19 mouse cellular contexts compared by ENCODE assay signal in the genomic region with DNA sequence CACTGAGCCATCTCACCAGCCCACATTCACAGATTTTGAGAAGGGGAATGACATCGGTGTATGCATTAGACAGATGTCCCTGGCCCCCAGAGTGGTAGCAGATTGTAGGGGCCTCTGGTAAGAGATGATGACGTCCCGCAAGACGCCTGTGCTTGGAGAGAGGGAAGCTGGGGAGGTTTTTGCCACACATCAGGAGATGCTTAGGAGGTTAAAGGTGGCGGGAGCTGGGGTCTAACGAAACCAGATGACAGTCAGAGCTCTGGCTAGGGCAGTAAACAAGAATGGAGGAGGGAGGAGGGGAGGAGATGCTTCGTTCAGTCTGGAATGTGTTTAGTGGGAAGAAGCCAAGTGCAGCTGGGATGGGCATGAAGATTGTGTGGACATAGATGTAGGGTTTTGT. TPM values are rescaled to one million over a fixed set of nuclear protein-coding genes. Genes with fewer than 3 reads are reported as not detected.
A peak's percentile ranks its signal among the peaks of the same experiment; 100 is the strongest.
DNase-seq lines count a peak whose midpoint lies in the region; ATAC-seq and TF ChIP-seq lines count a peak whose summit lies in the region.
"Had no signal": no experiment of that assay in that cellular context is flagged by ENCODE, and none has a peak within 500 bp of the region (broad histone marks: within the 10 kb centered on the region; RNA-seq: fewer than 3 reads in every experiment).

No protein-coding gene starts in this region.

- TF ChIP-seq EP300 in lung, postnatal 0 days (IDR thresholded peaks at IDR 0.05): no peak

- H3K27ac ChIP-seq in lung, postnatal 0 days (ENCODE audit: low read length): no peak overlapping the region
- no peak overlapping the region for H3K27ac ChIP-seq in embryonic facial prominence, embryonic 11.5 days (replicated peaks; ENCODE audit: low read depth, low read length)
- no peak overlapping the region for H3K27ac ChIP-seq in limb, embryonic 11.5 days (replicated peaks; ENCODE audit: low read depth, low read length)
- H3K27ac ChIP-seq: forebrain, embryonic 15.5 days; heart, adult 2 months; heart, embryonic 15.5 days; hindbrain, embryonic 13.5 days; intestine, embryonic 15.5 days had no signal

- 87% methylated on average over 7 of the region's 7 CpGs for WGBS in lung, postnatal 0 days
- 43% methylated on average over 7 of the region's 7 CpGs for WGBS in embryonic facial prominence, embryonic 11.5 days
- WGBS in limb, embryonic 11.5 days: 35% methylated on average over 7 of the region's 7 CpGs

- H3K4me1 ChIP-seq in lung, postnatal 0 days (ENCODE audit: insufficient read depth, low read depth, low read length): no peaks in the 10 kb centered on the region; the same call in 1 of the 2 replicates
- no peaks in the 10 kb centered on the region for H3K4me1 ChIP-seq in embryonic facial prominence, embryonic 11.5 days (ENCODE audit: control insufficient read depth, insufficient read depth, low read length)
- H3K4me1 ChIP-seq in limb, embryonic 11.5 days (ENCODE audit: control insufficient read depth, insufficient read depth, low read length): 0 out of 2 replicates have a peak, but pooled peaks cover 4% of the 10 kb centered on the region
- H3K4me1 ChIP-seq: forebrain, embryonic 15.5 days had no signal

- no peak overlapping the region for H3K4me3 ChIP-seq in lung, postnatal 0 days (ENCODE audit: low read depth, low read length)
- no peak overlapping the region for H3K4me3 ChIP-seq in embryonic facial prominence, embryonic 11.5 days (ENCODE audit: low read depth, low read length)
- H3K4me3 ChIP-seq in limb, embryonic 11.5 days (ENCODE audit: low read depth, low read length): no peak overlapping the region
- H3K4me3 ChIP-seq: forebrain, embryonic 15.5 days; heart, adult 2 months; heart, embryonic 15.5 days; hindbrain, embryonic 13.5 days; intestine, embryonic 15.5 days had no signal

- no peaks in the 10 kb centered on the region for H3K36me3 ChIP-seq in lung, postnatal 0 days (ENCODE audit: insufficient read depth, low read length)
- H3K36me3 ChIP-seq in embryonic facial prominence, embryonic 11.5 days (replicated peaks; ENCODE audit: control insufficient read depth, insufficient read depth, low read depth, low read length): no peaks in the 10 kb centered on the region
- no peaks in the 10 kb centered on the region for H3K36me3 ChIP-seq in limb, embryonic 11.5 days (ENCODE audit: control insufficient read depth, insufficient read depth, low read length)
- H3K36me3 ChIP-seq: forebrain, embryonic 15.5 days had no signal

- H3K4me2 ChIP-seq in lung, postnatal 0 days (replicated peaks; ENCODE audit: low read depth, low read length): no peak overlapping the region
- H3K4me2 ChIP-seq in embryonic facial prominence, embryonic 11.5 days (ENCODE audit: low read depth, low read length): no peak overlapping the region
- H3K4me2 ChIP-seq in limb, embryonic 11.5 days (ENCODE audit: low read depth, severe bottlenecking): no peak overlapping the region
- H3K4me2 ChIP-seq: forebrain, embryonic 15.5 days; heart, embryonic 11.5 days; heart, embryonic 15.5 days; hindbrain, embryonic 13.5 days; intestine, embryonic 15.5 days had no signal

- H3K27me3 ChIP-seq in lung, postnatal 0 days (replicated peaks; ENCODE audit: insufficient read depth, low read length): no peaks in the 10 kb centered on the region
- no peaks in the 10 kb centered on the region for H3K27me3 ChIP-seq in embryonic facial prominence, embryonic 11.5 days (ENCODE audit: control insufficient read depth, insufficient read depth, low read length)
- H3K27me3 ChIP-seq in limb, embryonic 11.5 days (ENCODE audit: control insufficient read depth, insufficient read depth, low read length): no peaks in the 10 kb centered on the region
- H3K27me3 ChIP-seq: forebrain, embryonic 15.5 days; heart, embryonic 15.5 days; hindbrain, embryonic 13.5 days; intestine, embryonic 15.5 days had no signal

- DNase-seq in lung, postnatal 0 days (ENCODE audit: low spot score): peak; percentile 20
- DNase-seq in lung, postnatal 4 days: no peak
- DNase-seq in embryonic facial prominence, embryonic 11.5 days (ENCODE audit: low spot score): peak; percentile 67
- peak; percentile 54 for DNase-seq in limb, embryonic 11.5 days (ENCODE audit: low spot score)
- no peak for DNase-seq in kidney, adult 11 months
- DNase-seq in layer of hippocampus, postnatal 25 days (ENCODE audit: extremely low spot score in 1 of 2, low spot score in 1 of 2): no peak
- DNase-seq: adrenal gland, adult 2 months; adrenal gland, postnatal 25 days; cerebellum, adult 18-20 months; cerebellum, adult 9-11 months; cerebellum, postnatal 36 days; gastrocnemius, postnatal 14 days; heart, adult 2 months; heart, postnatal 14 days had no signal

- no peak for ATAC-seq in lung, postnatal 0 days
- ATAC-seq in embryonic facial prominence, embryonic 11.5 days (replicated peaks; ENCODE audit: insufficient number of reproducible peaks, low FRiP score, low TSS enrichment, low read depth): 0 out of 2 replicates have a peak, but pooled peaks have one; percentile 22
- no peak for ATAC-seq in limb, embryonic 11.5 days (ENCODE audit: insufficient number of reproducible peaks, low FRiP score, low TSS enrichment, low read depth)
- ATAC-seq: forebrain, embryonic 15.5 days; intestine, embryonic 15.5 days had no signal

- TF ChIP-seq CTCF in lung, postnatal 0 days (IDR thresholded peaks at IDR 0.05): no peak

- no peaks in the 10 kb centered on the region for H3K9me3 ChIP-seq in lung, postnatal 0 days (ENCODE audit: low read length)
- H3K9me3 ChIP-seq in embryonic facial prominence, embryonic 11.5 days (replicated peaks; ENCODE audit: control insufficient read depth, low read length): no peaks in the 10 kb centered on the region
- no peaks in the 10 kb centered on the region for H3K9me3 ChIP-seq in limb, embryonic 11.5 days (ENCODE audit: control insufficient read depth, low read length)
- H3K9me3 ChIP-seq: forebrain, embryonic 15.5 days; heart, embryonic 15.5 days; hindbrain, embryonic 13.5 days; intestine, embryonic 15.5 days had no signal

- H3K9ac ChIP-seq in lung, postnatal 0 days (replicated peaks; ENCODE audit: low read depth): no peak overlapping the region
- no peak overlapping the region for H3K9ac ChIP-seq in embryonic facial prominence, embryonic 11.5 days (replicated peaks; ENCODE audit: low read length)
- no peak overlapping the region for H3K9ac ChIP-seq in limb, embryonic 11.5 days (ENCODE audit: low read length)
- H3K9ac ChIP-seq: forebrain, embryonic 15.5 days; heart, embryonic 15.5 days; hindbrain, embryonic 13.5 days; intestine, embryonic 15.5 days had no signal

RNA-seq across cellular contexts. Expression of a gene that starts 16.1 kb away (rescaled TPM):
- polyA plus RNA-seq in lung, postnatal 0 days (2015; fragmentation: Nextera tagmentation; extraction: Ambion mirVana): 17.9 and 24.6 TPM in 2 replicates
- polyA plus RNA-seq in embryonic facial prominence, embryonic 11.5 days (2014; fragmentation: Nextera tagmentation; extraction: Ambion mirVana): 121 and 126 TPM in 2 replicates
- 125 and 129 TPM in 2 replicates for polyA plus RNA-seq in limb, embryonic 11.5 days (2014; fragmentation: Nextera tagmentation; extraction: Ambion mirVana)
- 100 to 1,000 TPM; 146 to 164 TPM for total RNA-seq in layer of hippocampus, postnatal 25 days (2021)

RNA-seq across cellular contexts. Expression of a gene that starts 16.5 kb away (rescaled TPM):
- 13.8 and 13.9 TPM in 2 replicates for polyA plus RNA-seq in lung, postnatal 0 days (2015; fragmentation: Nextera tagmentation; extraction: Ambion mirVana)
- 39.2 and 42.2 TPM in 2 replicates for polyA plus RNA-seq in embryonic facial prominence, embryonic 11.5 days (2014; fragmentation: Nextera tagmentation; extraction: Ambion mirVana)
- 53.9 and 57.9 TPM in 2 replicates for polyA plus RNA-seq in limb, embryonic 11.5 days (2014; fragmentation: Nextera tagmentation; extraction: Ambion mirVana)
- total RNA-seq in layer of hippocampus, postnatal 25 days (2021): 100 to 1,000 TPM; 145 to 150 TPM

RNA-seq across cellular contexts. Expression of a gene that starts 40.8 kb away (rescaled TPM):
- polyA plus RNA-seq in lung, postnatal 0 days (2015; fragmentation: Nextera tagmentation; extraction: Ambion mirVana): 38.6 and 44.0 TPM in 2 replicates
- 11.4 and 13.1 TPM in 2 replicates for polyA plus RNA-seq in embryonic facial prominence, embryonic 11.5 days (2014; fragmentation: Nextera tagmentation; extraction: Ambion mirVana)
- polyA plus RNA-seq in limb, embryonic 11.5 days (2014; fragmentation: Nextera tagmentation; extraction: Ambion mirVana): 13.7 and 14.6 TPM in 2 replicates
- 100 to 1,000 TPM; 237 to 266 TPM for total RNA-seq in layer of hippocampus, postnatal 25 days (2021)

Comparison
In these comparisons a context has a peak if more than half of its experiments do, and no peak if none do; other contexts are left out.
1. DNase-seq: peak in lung, postnatal 0 days (single experiment), embryonic facial prominence, embryonic 11.5 days (single experiment) and limb, embryonic 11.5 days (single experiment); none in lung, postnatal 4 days (0 of 2), kidney, adult 11 months (single experiment) and layer of hippocampus, postnatal 25 days (0 of 2).